In genomic region chr6:85544251-85544881, GRCm38 (mm10) we compare ENCODE assay signal across 12 mouse cellular contexts. TPM values are rescaled to one million over a fixed set of nuclear protein-coding genes. Genes with fewer than 3 reads are reported as not detected.
A peak's percentile ranks its signal among the peaks of the same experiment; 100 is the strongest.
DNase-seq lines count a peak whose midpoint lies in the region; ATAC-seq and TF ChIP-seq lines count a peak whose summit lies in the region.
"Had no signal": no experiment of that assay in that cellular context is flagged by ENCODE, and none has a peak within 500 bp of the region (broad histone marks: within the 10 kb centered on the region; RNA-seq: fewer than 3 reads in every experiment).

No protein-coding gene starts in this region.

- peak overlapping the region; percentile 9; the same call in 1 of the 2 replicates for H3K4me2 ChIP-seq in forebrain, embryonic 14.5 days (ENCODE audit: low read length)
- no peak overlapping the region for H3K4me2 ChIP-seq in forebrain, embryonic 12.5 days
- H3K4me2 ChIP-seq: limb, embryonic 12.5 days had no signal

- WGBS in forebrain, embryonic 14.5 days = 53% methylated on average over 13 of the region's 13 CpGs
- 70% methylated on average over 13 of the region's 13 CpGs for WGBS in forebrain, embryonic 12.5 days
- 79% methylated on average over 13 of the region's 13 CpGs for WGBS in kidney, adult 2 months

- no peaks in the 10 kb centered on the region for H3K4me1 ChIP-seq in forebrain, embryonic 14.5 days (ENCODE audit: control insufficient read depth, insufficient read depth, low read length)
- H3K4me1 ChIP-seq in forebrain, embryonic 12.5 days = no peaks in the 10 kb centered on the region
- H3K4me1 ChIP-seq in kidney, adult 2 months (ENCODE audit: control insufficient read depth, insufficient read depth, low read length) = no peaks in the 10 kb centered on the region
- H3K4me1 ChIP-seq: limb, embryonic 12.5 days had no signal

- no peaks in the 10 kb centered on the region for H3K27me3 ChIP-seq in forebrain, embryonic 14.5 days (replicated peaks; ENCODE audit: control insufficient read depth, insufficient read depth, low read length)
- no peaks in the 10 kb centered on the region for H3K27me3 ChIP-seq in forebrain, embryonic 12.5 days
- H3K27me3 ChIP-seq in kidney, adult 2 months (replicated peaks; ENCODE audit: control insufficient read depth, insufficient read depth, low read length) = no peaks in the 10 kb centered on the region; the same call in 1 of the 2 replicates
- H3K27me3 ChIP-seq: limb, embryonic 12.5 days had no signal

- no peak overlapping the region for H3K9ac ChIP-seq in forebrain, embryonic 14.5 days (ENCODE audit: low read length)
- no peak overlapping the region for H3K9ac ChIP-seq in forebrain, embryonic 12.5 days
- H3K9ac ChIP-seq: limb, embryonic 12.5 days had no signal

- H3K4me3 ChIP-seq in forebrain, embryonic 14.5 days (ENCODE audit: low read depth, low read length) = no peak overlapping the region
- no peak overlapping the region for H3K4me3 ChIP-seq in forebrain, embryonic 12.5 days (replicated peaks)
- H3K4me3 ChIP-seq in layer of hippocampus, adult 2 months = peak overlapping the region; percentile 41
- H3K4me3 ChIP-seq in kidney, adult 2 months (ENCODE audit: insufficient read depth, low read depth, low read length) = no peak overlapping the region
- H3K4me3 ChIP-seq: limb, embryonic 12.5 days; myocyte had no signal

- TF ChIP-seq CTCF in layer of hippocampus, adult 2 months (conservative IDR thresholded peaks at IDR 0.05) = no peak
- TF ChIP-seq CTCF in kidney, adult 2 months (conservative IDR thresholded peaks at IDR 0.05; ENCODE audit: insufficient read depth, insufficient read length, low read depth, low read length) = no peak

- DNase-seq in forebrain, embryonic 14.5 days (ENCODE audit: low spot score) = peak; percentile 70
- peak; percentile 91 to 92 for DNase-seq in cerebellum, postnatal 10 days
- DNase-seq in layer of hippocampus, adult 2 months (ENCODE audit: low spot score in 2 of 2) = peak; percentile 29 to 75
- peak; percentile 51 for DNase-seq in right cerebral cortex, adult 18-20 months
- DNase-seq in kidney, adult 2 months = no peak
- no peak for DNase-seq in heart, postnatal 14 days
- no peak for DNase-seq in embryo, embryonic 10 days (ENCODE audit: low spot score)

- ATAC-seq in forebrain, embryonic 14.5 days = peak; percentile 68; the same call in 1 of the 2 replicates
- no peak for ATAC-seq in forebrain, embryonic 12.5 days (ENCODE audit: low FRiP score)
- ATAC-seq: Patski had no signal

- H3K27ac ChIP-seq in forebrain, embryonic 14.5 days (ENCODE audit: low read depth, low read length) = peak overlapping the region; percentile 29; the same call in 1 of the 2 replicates
- H3K27ac ChIP-seq in forebrain, embryonic 12.5 days = no peak overlapping the region
- peak overlapping the region; percentile 49; the same call in 1 of the 2 replicates for H3K27ac ChIP-seq in layer of hippocampus, adult 2 months
- no peak overlapping the region for H3K27ac ChIP-seq in kidney, adult 2 months (ENCODE audit: insufficient read depth, low read depth, low read length)
- H3K27ac ChIP-seq: limb, embryonic 12.5 days had no signal

- H3K9me3 ChIP-seq in forebrain, embryonic 14.5 days (replicated peaks; ENCODE audit: control insufficient read depth, low read length) = no peaks in the 10 kb centered on the region
- H3K9me3 ChIP-seq in forebrain, embryonic 12.5 days = no peaks in the 10 kb centered on the region
- H3K9me3 ChIP-seq: limb, embryonic 12.5 days had no signal

- no peaks in the 10 kb centered on the region for H3K36me3 ChIP-seq in forebrain, embryonic 14.5 days (ENCODE audit: control insufficient read depth, insufficient read depth, low read length)
- no peaks in the 10 kb centered on the region for H3K36me3 ChIP-seq in forebrain, embryonic 12.5 days (replicated peaks)
- no peaks in the 10 kb centered on the region for H3K36me3 ChIP-seq in kidney, adult 2 months (ENCODE audit: control insufficient read depth, insufficient read depth, low read length)
- H3K36me3 ChIP-seq: limb, embryonic 12.5 days had no signal

- no peak for TF ChIP-seq POLR2A in kidney, adult 2 months (IDR thresholded peaks at IDR 0.05; ENCODE audit: low read depth, low read length)

- intact Hi-C loops in heart, postnatal 14 days (cut with DNase I) = no loop called here

RNA-seq across cellular contexts. Expression of gene Egr4, which starts 31.0 kb away (rescaled TPM):
- not detected in 2 replicates for polyA plus RNA-seq in forebrain, embryonic 14.5 days (2014; fragmentation: Nextera tagmentation; extraction: Ambion mirVana)
- polyA plus RNA-seq in forebrain, embryonic 12.5 days (2016; fragmentation: Nextera tagmentation; extraction: Ambion mirVana) = not detected in 2 replicates
- 10 to 100 TPM; 20.5 to 27.6 TPM for total RNA-seq in layer of hippocampus, adult 2 months (2021)
- polyA plus RNA-seq in kidney, adult 2 months (2012; rRNA removed) = not detected in 2 replicates
- not detected for total RNA-seq in heart, postnatal 14 days (2021)
- polyA plus RNA-seq: limb, embryonic 12.5 days; myocyte; Patski had no signal

RNA-seq across cellular contexts. Expression of gene Fbxo41, which starts 41.6 kb away (rescaled TPM):
- polyA plus RNA-seq in forebrain, embryonic 14.5 days (2014; fragmentation: Nextera tagmentation; extraction: Ambion mirVana) = 4.7 and 5.4 TPM in 2 replicates
- polyA plus RNA-seq in forebrain, embryonic 12.5 days (2016; fragmentation: Nextera tagmentation; extraction: Ambion mirVana) = 1.9 and 2.6 TPM in 2 replicates
- total RNA-seq in layer of hippocampus, adult 2 months (2021) = 10 to 100 TPM; 84.7 to 90.8 TPM
- polyA plus RNA-seq in kidney, adult 2 months (2012; rRNA removed) = 0.07 and 0.08 TPM in 2 replicates
- not detected for total RNA-seq in heart, postnatal 14 days (2021)
- total RNA-seq: hematopoietic stem cell, adult 5-6 weeks had no signal
- polyA plus RNA-seq: myocyte had no signal

RNA-seq across cellular contexts. Expression of gene Alms1, which starts 43.0 kb away (rescaled TPM):
- polyA plus RNA-seq in forebrain, embryonic 14.5 days (2014; fragmentation: Nextera tagmentation; extraction: Ambion mirVana) = 3.8 and 4.3 TPM in 2 replicates
- polyA plus RNA-seq in forebrain, embryonic 12.5 days (2016; fragmentation: Nextera tagmentation; extraction: Ambion mirVana) = 11.4 and 14.0 TPM in 2 replicates
- 1 to 10 TPM; 6.5 to 8.2 TPM for total RNA-seq in layer of hippocampus, adult 2 months (2021)
- polyA plus RNA-seq in kidney, adult 2 months (2012; rRNA removed) = 0.63 and 0.68 TPM in 2 replicates
- 1 to 10 TPM; 2.4 to 2.6 TPM for total RNA-seq in heart, postnatal 14 days (2021)

Comparison
In these comparisons a context has a peak if more than half of its experiments do, and no peak if none do; other contexts are left out.
1. H3K27ac ChIP-seq: peak in forebrain, embryonic 14.5 days (single experiment) and layer of hippocampus, adult 2 months (single experiment); none in forebrain, embryonic 12.5 days (single experiment) and kidney, adult 2 months (single experiment).
2. DNase-seq: peak in forebrain, embryonic 14.5 days (single experiment), cerebellum, postnatal 10 days (2 of 2), layer of hippocampus, adult 2 months (2 of 2) and right cerebral cortex, adult 18-20 months (single experiment); none in kidney, adult 2 months (single experiment), heart, postnatal 14 days (0 of 2) and embryo, embryonic 10 days (single experiment).